Mouse (Mus musculus) hindbrain, embryonic 14.5 days (tissue): Measurements from ENCODE around the gene Trim9. TPM values are rescaled to one million over a fixed set of nuclear protein-coding genes. Genes with fewer than 3 reads are reported as not detected.

Experiments
- ATAC-seq: fragments of 200-750 bp; cut with Nextera tagmentation; 2 replicates; pipeline ENCODE4 v1.8.0; 2017; ENCODE audit warnings: moderate number of reproducible peaks, mild to moderate bottlenecking, moderate TSS enrichment, moderate library complexity; ENCODE audit not compliant: low FRiP score
- DNase-seq: peaks from one replicate; pipeline ENCODE4 v3.0.0-alpha.2; 2015; ENCODE audit warnings: low spot score
- H3K27ac ChIP-seq: fragments of 300-500 bp; sonication (generic); 2 replicates; pipeline ENCODE4 v1.5.1; 2014; ENCODE audit warnings: mild to moderate bottlenecking, moderate library complexity
- H3K27me3 ChIP-seq: fragments of 300-500 bp; sonication (generic); 2 replicates; pipeline ENCODE4 v1.6.1; 2014; ENCODE audit warnings: mild to moderate bottlenecking, low read length, mixed read lengths; ENCODE audit not compliant: control insufficient read depth, insufficient read depth
- H3K36me3 ChIP-seq: fragments of 300-500 bp; sonication (generic); replicated peaks from 2 replicates; pipeline ENCODE4 v1.6.1; 2014; ENCODE audit not compliant: control insufficient read depth, insufficient read depth
- H3K4me1 ChIP-seq: fragments of 300-500 bp; sonication (generic); replicated peaks from 2 replicates; pipeline ENCODE4 v1.6.1; 2014; ENCODE audit warnings: antibody characterized with exemption, low read length, mixed read lengths; ENCODE audit not compliant: control insufficient read depth, insufficient read depth
- H3K4me2 ChIP-seq: fragments of 300-500 bp; sonication (generic); replicated peaks from 2 replicates; pipeline ENCODE4 v1.6.1; 2014; ENCODE audit warnings: mild to moderate bottlenecking, moderate library complexity
- H3K4me3 ChIP-seq: fragments of 300-500 bp; sonication (generic); replicated peaks from 2 replicates; pipeline ENCODE4 v1.5.1; 2014; ENCODE audit warnings: mild to moderate bottlenecking, low read length
- H3K9ac ChIP-seq: fragments of 300-500 bp; sonication (generic); 2 replicates; pipeline ENCODE4 v1.6.1; 2014
- H3K9me3 ChIP-seq: fragments of 300-500 bp; sonication (generic); 2 replicates; pipeline ENCODE4 v1.6.1; 2016; ENCODE audit warnings: low read length; ENCODE audit not compliant: control insufficient read depth
- WGBS: fragments of 180-500 bp; shearing (Covaris S2); extraction: QIAGEN DNeasy Blood & Tissue Kit; methylation state at CpG from one replicate; pipeline ENCODE4 v1.1.7; 2014; 5-methylcytosine and 5-hydroxymethylcytosine counted together
- polyA plus RNA-seq: library from polyadenylated mRNA; unstranded; fragments of >200 nt; fragmentation: Nextera tagmentation; extraction: Ambion mirVana; gene quantifications from 2 replicates; pipeline ENCODE4 v1.2.1, GENCODE M21; 2014

Trim9 gene
- polyA plus RNA-seq: 77.8 and 94.9 TPM in 2 replicates

GRCm38 (mm10) chr12:70347202-70347841 is at the start of gene Trim9:
Gene Trim9 (minus strand): TSS chr12:70347614.
- Histone ChIP-seq H3K4me3 (peak within 1 kb of the TSS; percentile 85), H3K4me1 (peaks cover 19% of the 10 kb centered on the region), H3K27ac (peak within 1 kb of the TSS; percentile 96), H3K36me3 (no peaks in the 10 kb centered on the region), H3K9me3 (no peaks in the 10 kb centered on the region), H3K9ac (peak within 1 kb of the TSS; percentile 90), H3K27me3 (no peaks in the 10 kb centered on the region), H3K4me2 (peak within 1 kb of the TSS; percentile 66)
- WGBS: 1% methylated on average over 46 of the region's 50 CpGs
- DNase-seq: peak; percentile 97
- peak; percentile 97 for ATAC-seq

GRCm38 (mm10) chr12:70395061-70395460 is 47.6 kb upstream of the Trim9 start:
- Histone ChIP-seq H3K9ac (no peak overlapping the region), H3K9me3 (0 out of 2 replicates have a peak, but pooled peaks cover 3% of the 10 kb centered on the region), H3K4me2 (no peak overlapping the region), H3K36me3 (no peaks in the 10 kb centered on the region), H3K4me3 (no peak overlapping the region), H3K27me3 (no peaks in the 10 kb centered on the region), H3K27ac (no peak overlapping the region), H3K4me1 (no peaks in the 10 kb centered on the region)
- ATAC-seq (no peak), DNase-seq (no peak)
- 86% methylated on average over 3 of the region's 3 CpGs for WGBS

- no peak for ATAC-seq
- WGBS: 86% methylated on average over 3 of the region's 3 CpGs
- Histone ChIP-seq H3K4me1 (no peaks in the 10 kb centered on the region), H3K27me3 (no peaks in the 10 kb centered on the region), H3K9me3 (0 out of 2 replicates have a peak, but pooled peaks cover 3% of the 10 kb centered on the region), H3K27ac (no peak overlapping the region), H3K4me2 (no peak overlapping the region), H3K36me3 (no peaks in the 10 kb centered on the region), H3K4me3 (no peak overlapping the region), H3K9ac (no peak overlapping the region)
- DNase-seq: no peak
Measured at GRCm38 (mm10) chr12:70391236-70391635, 43.8 kb upstream of the Trim9 start.

GRCm38 (mm10) chr12:70374976-70375375 is 27.6 kb upstream of the Trim9 start:
- Histone ChIP-seq H3K9ac (no peak overlapping the region), H3K4me1 (no peaks in the 10 kb centered on the region), H3K4me3 (no peak overlapping the region), H3K4me2 (no peak overlapping the region), H3K36me3 (no peaks in the 10 kb centered on the region), H3K9me3 (no peaks in the 10 kb centered on the region), H3K27ac (no peak overlapping the region), H3K27me3 (no peaks in the 10 kb centered on the region)
- ATAC-seq: no peak
- 79% methylated on average over 10 of the region's 10 CpGs for WGBS
- no peak for DNase-seq

- peaks cover 10% of the 10 kb centered on the region for H3K4me1 ChIP-seq
- H3K9ac ChIP-seq: no peak overlapping the region
- H3K4me3 ChIP-seq: no peak overlapping the region
- H3K4me2 ChIP-seq: no peak overlapping the region
- 86% methylated on average over 5 of the region's 5 CpGs for WGBS
- no peaks in the 10 kb centered on the region for H3K9me3 ChIP-seq
- ATAC-seq (no peak), DNase-seq (no peak)
- no peaks in the 10 kb centered on the region for H3K36me3 ChIP-seq
- no peak overlapping the region for H3K27ac ChIP-seq
- H3K27me3 ChIP-seq: no peaks in the 10 kb centered on the region
Measured at GRCm38 (mm10) chr12:70372874-70373273, 25.5 kb upstream of the Trim9 start.

GRCm38 (mm10) chr12:70369348-70369747 is 21.9 kb upstream of the Trim9 start:
- WGBS: 77% methylated on average over 12 of the region's 12 CpGs
- ATAC-seq: no peak
- H3K27ac ChIP-seq: no peak overlapping the region

GRCm38 (mm10) chr12:70368820-70369219 is 21.4 kb upstream of the Trim9 start:
- 74% methylated on average over 9 of the region's 9 CpGs for WGBS
- ATAC-seq: no peak
- H3K9ac ChIP-seq: no peak overlapping the region

More at GRCm38 (mm10) chr12:70369348-70369747, 21.9 kb upstream of the Trim9 start:
- no peak overlapping the region for H3K4me2 ChIP-seq
- no peaks in the 10 kb centered on the region for H3K9me3 ChIP-seq
- no peak overlapping the region for H3K4me3 ChIP-seq
- H3K9ac ChIP-seq: no peak overlapping the region
- peaks cover 24% of the 10 kb centered on the region for H3K4me1 ChIP-seq
- no peaks in the 10 kb centered on the region for H3K36me3 ChIP-seq
- DNase-seq: no peak
- no peaks in the 10 kb centered on the region for H3K27me3 ChIP-seq

GRCm38 (mm10) chr12:70367326-70368248 is 20.2 kb upstream of the Trim9 start:
- Histone ChIP-seq H3K27me3 (no peaks in the 10 kb centered on the region), H3K36me3 (no peaks in the 10 kb centered on the region), H3K9ac (peak overlapping the region; percentile 58), H3K9me3 (no peaks in the 10 kb centered on the region), H3K4me1 (peaks cover 24% of the 10 kb centered on the region), H3K4me2 (peak overlapping the region; percentile 59), H3K27ac (peak overlapping the region; percentile 96), H3K4me3 (peak overlapping the region; percentile 21)
- DNase-seq (peak; percentile 85), ATAC-seq (peak; percentile 98)
- WGBS: 9% methylated on average over 19 of the region's 19 CpGs

More at GRCm38 (mm10) chr12:70368820-70369219, 21.4 kb upstream of the Trim9 start:
- H3K9me3 ChIP-seq: no peaks in the 10 kb centered on the region
- DNase-seq: no peak
- H3K36me3 ChIP-seq: no peaks in the 10 kb centered on the region
- peaks cover 24% of the 10 kb centered on the region for H3K4me1 ChIP-seq
- H3K4me3 ChIP-seq: no peak overlapping the region
- H3K27ac ChIP-seq: peak overlapping the region; percentile 74
- H3K4me2 ChIP-seq: no peak overlapping the region
- no peaks in the 10 kb centered on the region for H3K27me3 ChIP-seq

- DNase-seq: no peak
- no peak overlapping the region for H3K4me2 ChIP-seq
Measured at GRCm38 (mm10) chr12:70363016-70363415, 15.6 kb upstream of the Trim9 start.

More at GRCm38 (mm10) chr12:70363016-70363415, 15.6 kb upstream of the Trim9 start:
- ATAC-seq: no peak
- no peak overlapping the region for H3K4me3 ChIP-seq
- no peaks in the 10 kb centered on the region for H3K9me3 ChIP-seq
- peak overlapping the region; percentile 9; the same call in 1 of the 2 replicates for H3K27ac ChIP-seq
- no peaks in the 10 kb centered on the region for H3K36me3 ChIP-seq
- peaks cover 17% of the 10 kb centered on the region for H3K4me1 ChIP-seq
- WGBS: 10% methylated on average over 4 of the region's 4 CpGs
- H3K27me3 ChIP-seq: no peaks in the 10 kb centered on the region
- no peak overlapping the region for H3K9ac ChIP-seq
